Mouse (Mus musculus): Measurements from ENCODE around the gene Zfp239.

Zfp239 gene

GRCm38 (mm10) chr6:117879408-117880115, 17.7 kb downstream of the Zfp239 start:
- peak; percentile 98 to 99 for DNase-seq (ENCODE audit: low spot score in 2 of 2)

GRCm38 (mm10) chr6:117880394-117880838, 18.5 kb downstream of the Zfp239 start:
- no peak for DNase-seq (ENCODE audit: low spot score in 2 of 2)

GRCm38 (mm10) chr6:117881229-117881628, 19.3 kb downstream of the Zfp239 start:
- DNase-seq (ENCODE audit: low spot score in 2 of 2) = no peak

- DNase-seq (ENCODE audit: low spot score in 2 of 2) = no peak
These were observed 20.1 kb downstream of the Zfp239 start for GRCm38 (mm10) chr6:117881997-117882396.

- no peak for DNase-seq (ENCODE audit: low spot score in 2 of 2)
These were observed 24.0 kb downstream of the Zfp239 start for GRCm38 (mm10) chr6:117885943-117886342.

- no peak for DNase-seq (ENCODE audit: low spot score in 2 of 2)
These were observed 26.1 kb downstream of the Zfp239 start for GRCm38 (mm10) chr6:117888032-117888431.

- DNase-seq (ENCODE audit: low spot score in 2 of 2) = no peak
These were observed 26.8 kb downstream of the Zfp239 start for GRCm38 (mm10) chr6:117888642-117889096.

GRCm38 (mm10) chr6:117890257-117890656, 28.4 kb downstream of the Zfp239 start:
- DNase-seq (ENCODE audit: low spot score in 2 of 2) = no peak

- DNase-seq (ENCODE audit: low spot score in 2 of 2) = no peak
These were observed 29.7 kb downstream of the Zfp239 start for GRCm38 (mm10) chr6:117891369-117892160.

GRCm38 (mm10) chr6:117892386-117892785, 30.5 kb downstream of the Zfp239 start:
- DNase-seq (ENCODE audit: low spot score in 2 of 2) = no peak

GRCm38 (mm10) chr6:117893435-117893834, 31.5 kb downstream of the Zfp239 start:
- DNase-seq (ENCODE audit: low spot score in 2 of 2) = no peak

GRCm38 (mm10) chr6:117897800-117898199, 35.9 kb downstream of the Zfp239 start:
- no peak for DNase-seq (ENCODE audit: low spot score in 2 of 2)

- no peak for DNase-seq (ENCODE audit: low spot score in 2 of 2)
These were observed 38.5 kb downstream of the Zfp239 start, which contains the start of gene Hnrnpf for GRCm38 (mm10) chr6:117900126-117901080. Gene Hnrnpf (plus strand): TSS chr6:117900324.

GRCm38 (mm10) chr6:117901510-117902402, 39.9 kb downstream of the Zfp239 start:
- DNase-seq (ENCODE audit: low spot score in 2 of 2) = no peak

- no peak for DNase-seq (ENCODE audit: low spot score in 2 of 2)
These were observed 40.7 kb downstream of the Zfp239 start for GRCm38 (mm10) chr6:117902556-117902955.

- no peak for DNase-seq (ENCODE audit: low spot score in 2 of 2)
These were observed 41.9 kb downstream of the Zfp239 start for GRCm38 (mm10) chr6:117903836-117904235.

GRCm38 (mm10) chr6:117905260-117905930, 43.5 kb downstream of the Zfp239 start:
- DNase-seq (ENCODE audit: low spot score in 2 of 2) = no peak

- peak in 1 of 2 experiments; percentile 41 for DNase-seq (ENCODE audit: low spot score in 2 of 2)
These were observed 44.2 kb downstream of the Zfp239 start for GRCm38 (mm10) chr6:117906015-117906531.

- peak; percentile 98 to 99 for DNase-seq (ENCODE audit: low spot score in 2 of 2)
These were observed 44.8 kb downstream of the Zfp239 start for GRCm38 (mm10) chr6:117906590-117907271.
